Mouse (Mus musculus): ENCODE results near the gene St5. TPM values are rescaled to one million over a fixed set of nuclear protein-coding genes. Genes with fewer than 3 reads are reported as not detected.

Gene St5
- polyA plus RNA-seq, 1 experiment = 47.6 TPM

- H3K27me3 ChIP-seq (replicated peaks; ENCODE audit: control insufficient read depth, insufficient read depth, low read length) = no peaks in the 10 kb centered on the region
- TF ChIP-seq POLR2A (IDR thresholded peaks at IDR 0.05; ENCODE audit: low read depth, low read length) (no peak), CTCF (conservative IDR thresholded peaks at IDR 0.05; ENCODE audit: insufficient read depth, insufficient read length, low read depth, low read length) (no peak)
- 62% methylated on average over 3 of the region's 3 CpGs for WGBS
- no peak overlapping the region for H3K27ac ChIP-seq (ENCODE audit: insufficient read depth, low read depth, low read length)
- no peak for DNase-seq
- peaks cover 1% of the 10 kb centered on the region; the same call in 1 of the 2 replicates for H3K36me3 ChIP-seq (ENCODE audit: control insufficient read depth, insufficient read depth, low read length)
- H3K4me3 ChIP-seq (ENCODE audit: insufficient read depth, low read depth, low read length) = no peak overlapping the region
- peaks cover 9% of the 10 kb centered on the region; the same call in 1 of the 2 replicates for H3K4me1 ChIP-seq (ENCODE audit: control insufficient read depth, insufficient read depth, low read length)
Observed at GRCm38 (mm10) chr7:109516500-109516899, 186.9 kb downstream of the St5 start.

DNA sequence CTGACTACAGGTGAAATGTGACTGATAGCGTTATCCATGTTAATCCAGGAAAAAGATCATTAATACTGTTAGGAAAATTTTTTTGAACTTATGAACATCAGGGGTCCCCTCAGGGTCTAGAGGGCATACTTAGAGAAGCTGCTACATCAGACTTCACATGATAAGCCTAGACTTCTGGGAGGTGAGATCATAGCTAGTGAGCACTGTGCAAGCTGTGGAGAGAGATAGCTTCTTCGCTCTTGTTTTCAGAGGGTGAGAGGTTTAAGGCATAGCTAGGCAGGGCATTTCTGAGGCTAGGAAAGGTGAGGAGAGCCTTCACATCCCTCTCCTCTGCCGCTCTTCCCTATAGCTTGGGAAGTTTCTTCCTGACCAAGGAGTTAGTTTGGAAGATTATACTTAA is 191.6 kb downstream of the St5 start:
- H3K4me1 ChIP-seq (ENCODE audit: control insufficient read depth, insufficient read depth, low read length) = no peaks in the 10 kb centered on the region
- H3K27ac ChIP-seq (ENCODE audit: insufficient read depth, low read depth, low read length) = no peak overlapping the region
- WGBS = 97% methylated on average over 3 of the region's 3 CpGs
- DNase-seq = no peak
- TF ChIP-seq POLR2A (IDR thresholded peaks at IDR 0.05; ENCODE audit: low read depth, low read length) (no peak), CTCF (conservative IDR thresholded peaks at IDR 0.05; ENCODE audit: insufficient read depth, insufficient read length, low read depth, low read length) (no peak)
- H3K4me3 ChIP-seq (ENCODE audit: insufficient read depth, low read depth, low read length) = no peak overlapping the region
- H3K27me3 ChIP-seq (replicated peaks; ENCODE audit: control insufficient read depth, insufficient read depth, low read length) = no peaks in the 10 kb centered on the region
- H3K36me3 ChIP-seq (ENCODE audit: control insufficient read depth, insufficient read depth, low read length) = no peaks in the 10 kb centered on the region

GRCm38 (mm10) chr7:109510799-109511198 is 192.6 kb downstream of the St5 start:
- TF ChIP-seq POLR2A (IDR thresholded peaks at IDR 0.05; ENCODE audit: low read depth, low read length) (no peak), CTCF (conservative IDR thresholded peaks at IDR 0.05; ENCODE audit: insufficient read depth, insufficient read length, low read depth, low read length) (no peak)
- Histone ChIP-seq H3K4me1 (ENCODE audit: control insufficient read depth, insufficient read depth, low read length) (no peaks in the 10 kb centered on the region), H3K27ac (ENCODE audit: insufficient read depth, low read depth, low read length) (no peak overlapping the region), H3K4me3 (ENCODE audit: insufficient read depth, low read depth, low read length) (no peak overlapping the region), H3K36me3 (ENCODE audit: control insufficient read depth, insufficient read depth, low read length) (no peaks in the 10 kb centered on the region), H3K27me3 (replicated peaks; ENCODE audit: control insufficient read depth, insufficient read depth, low read length) (no peaks in the 10 kb centered on the region)
- peak; percentile 45 for DNase-seq
- WGBS = 60% methylated on average over 2 of the region's 2 CpGs

- TF ChIP-seq POLR2A (IDR thresholded peaks at IDR 0.05; ENCODE audit: low read depth, low read length) = no peak
- TF ChIP-seq CTCF (conservative IDR thresholded peaks at IDR 0.05; ENCODE audit: insufficient read depth, insufficient read length, low read depth, low read length) = no peak
- H3K4me3 ChIP-seq (ENCODE audit: insufficient read depth, low read depth, low read length) = no peak within 1 kb of the TSS
- DNase-seq = no peak
- WGBS = 92% methylated on average over 4 of the region's 4 CpGs
- H3K27ac ChIP-seq (ENCODE audit: insufficient read depth, low read depth, low read length) = no peak within 1 kb of the TSS
- H3K27me3 ChIP-seq (replicated peaks; ENCODE audit: control insufficient read depth, insufficient read depth, low read length) = no peaks in the 10 kb centered on the region
- H3K4me1 ChIP-seq (ENCODE audit: control insufficient read depth, insufficient read depth, low read length) = no peaks in the 10 kb centered on the region
- no peaks in the 10 kb centered on the region for H3K36me3 ChIP-seq (ENCODE audit: control insufficient read depth, insufficient read depth, low read length)
Observed at GRCm38 (mm10) chr7:109508034-109508433, 195.4 kb downstream of the St5 start, which contains the start of gene Trim66. Gene Trim66 (minus strand): TSS chr7:109508134.

DNA sequence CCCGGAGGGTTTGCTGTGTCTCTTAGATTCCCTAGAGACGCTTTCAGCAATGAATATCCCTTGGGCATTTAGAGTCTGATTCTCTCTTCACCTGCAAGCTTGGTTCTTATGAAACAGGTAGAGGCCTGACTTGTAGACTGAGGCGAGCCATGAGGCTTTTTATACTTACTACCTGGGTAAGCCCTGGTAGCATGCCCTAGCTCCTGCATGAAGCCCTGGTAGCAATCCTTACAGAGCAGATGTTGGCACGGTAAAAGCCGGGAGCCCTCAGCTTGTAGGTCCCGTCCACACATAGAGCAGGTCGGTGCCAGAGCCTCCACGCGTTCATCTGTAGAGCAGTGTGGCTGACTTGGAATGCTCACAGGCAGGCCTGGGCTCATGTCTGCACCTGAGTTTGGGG is 195.8 kb downstream of the St5 start:
- 64% methylated on average over 9 of the region's 9 CpGs for WGBS
- DNase-seq = no peak
- no peak for TF ChIP-seq POLR2A (IDR thresholded peaks at IDR 0.05; ENCODE audit: low read depth, low read length)
- TF ChIP-seq CTCF (conservative IDR thresholded peaks at IDR 0.05; ENCODE audit: insufficient read depth, insufficient read length, low read depth, low read length) = no peak
- Histone ChIP-seq H3K27ac (ENCODE audit: insufficient read depth, low read depth, low read length) (no peak overlapping the region), H3K4me1 (ENCODE audit: control insufficient read depth, insufficient read depth, low read length) (no peaks in the 10 kb centered on the region), H3K27me3 (replicated peaks; ENCODE audit: control insufficient read depth, insufficient read depth, low read length) (no peaks in the 10 kb centered on the region), H3K36me3 (ENCODE audit: control insufficient read depth, insufficient read depth, low read length) (no peaks in the 10 kb centered on the region), H3K4me3 (ENCODE audit: insufficient read depth, low read depth, low read length) (no peak overlapping the region)

GRCm38 (mm10) chr7:109507119-109507518 is 196.3 kb downstream of the St5 start:
- Histone ChIP-seq H3K4me1 (ENCODE audit: control insufficient read depth, insufficient read depth, low read length) (no peaks in the 10 kb centered on the region), H3K4me3 (ENCODE audit: insufficient read depth, low read depth, low read length) (no peak overlapping the region), H3K27ac (ENCODE audit: insufficient read depth, low read depth, low read length) (no peak overlapping the region), H3K36me3 (ENCODE audit: control insufficient read depth, insufficient read depth, low read length) (no peaks in the 10 kb centered on the region), H3K27me3 (replicated peaks; ENCODE audit: control insufficient read depth, insufficient read depth, low read length) (no peaks in the 10 kb centered on the region)
- 21% methylated on average over 8 of the region's 8 CpGs for WGBS
- TF ChIP-seq POLR2A (IDR thresholded peaks at IDR 0.05; ENCODE audit: low read depth, low read length) (no peak), CTCF (conservative IDR thresholded peaks at IDR 0.05; ENCODE audit: insufficient read depth, insufficient read length, low read depth, low read length) (no peak)
- no peak for DNase-seq

DNA sequence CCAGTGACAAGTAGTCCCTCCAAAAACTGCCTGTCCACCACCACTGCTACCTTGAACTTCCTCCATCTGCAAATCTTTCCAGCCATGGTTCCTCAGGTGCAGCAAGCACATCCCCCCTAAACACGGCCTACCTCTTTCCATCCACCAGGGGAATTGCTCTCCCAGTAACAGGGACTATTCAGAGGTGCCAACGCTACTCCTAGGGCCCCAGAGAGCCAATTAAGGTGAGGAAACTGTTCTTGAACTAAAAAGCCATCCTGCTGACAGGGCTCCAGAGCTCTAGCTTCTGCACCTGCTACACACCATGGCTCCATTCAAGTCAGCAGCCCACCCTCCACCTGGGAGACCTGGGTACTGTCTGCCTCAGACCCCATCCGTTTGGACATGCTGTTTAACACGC is 205.9 kb downstream of the St5 start:
- no peaks in the 10 kb centered on the region; the same call in 1 of the 2 replicates for H3K27me3 ChIP-seq (replicated peaks; ENCODE audit: control insufficient read depth, insufficient read depth, low read length)
- no peaks in the 10 kb centered on the region for H3K4me1 ChIP-seq (ENCODE audit: control insufficient read depth, insufficient read depth, low read length)
- WGBS = 75% methylated on average over 4 of the region's 4 CpGs
- no peak overlapping the region for H3K4me3 ChIP-seq (ENCODE audit: insufficient read depth, low read depth, low read length)
- TF ChIP-seq CTCF (conservative IDR thresholded peaks at IDR 0.05; ENCODE audit: insufficient read depth, insufficient read length, low read depth, low read length) = no peak
- no peak for TF ChIP-seq POLR2A (IDR thresholded peaks at IDR 0.05; ENCODE audit: low read depth, low read length)
- no peaks in the 10 kb centered on the region for H3K36me3 ChIP-seq (ENCODE audit: control insufficient read depth, insufficient read depth, low read length)
- no peak overlapping the region for H3K27ac ChIP-seq (ENCODE audit: insufficient read depth, low read depth, low read length)
- no peak for DNase-seq

Measured in kidney, adult 2 months (tissue).